Comparison of ENCODE assay signal across 17 mouse cellular contexts in genomic region chr5:96948856-96949527, GRCm38 (mm10). TPM values are rescaled to one million over a fixed set of nuclear protein-coding genes. Genes with fewer than 3 reads are reported as not detected.
DNase-seq lines count a peak whose midpoint lies in the region; ATAC-seq lines count a peak whose summit lies in the region.
"Had no signal": no experiment of that assay in that cellular context is flagged by ENCODE, and none has a peak within 500 bp of the region (broad histone marks: within the 10 kb centered on the region; RNA-seq: fewer than 3 reads in every experiment).

No protein-coding gene starts in this region.

- no peak overlapping the region for H3K4me2 ChIP-seq in liver, embryonic 12.5 days
- no peak overlapping the region for H3K4me2 ChIP-seq in liver, embryonic 11.5 days
- H3K4me2 ChIP-seq: embryonic facial prominence, embryonic 13.5 days; forebrain, embryonic 12.5 days; intestine, embryonic 15.5 days had no signal

- H3K9ac ChIP-seq in liver, embryonic 12.5 days: peak overlapping the region; percentile 77; the same call in 1 of the 2 replicates
- H3K9ac ChIP-seq in liver, embryonic 11.5 days (ENCODE audit: low read depth, low read length): no peak overlapping the region
- H3K9ac ChIP-seq: embryonic facial prominence, embryonic 13.5 days; forebrain, embryonic 12.5 days; intestine, embryonic 15.5 days had no signal

- H3K27ac ChIP-seq in liver, embryonic 12.5 days: peak overlapping the region; percentile 100
- H3K27ac ChIP-seq in liver, embryonic 11.5 days (ENCODE audit: low read depth, low read length): no peak overlapping the region
- H3K27ac ChIP-seq: embryonic facial prominence, embryonic 13.5 days; forebrain, embryonic 12.5 days; intestine, embryonic 15.5 days; kidney, postnatal 0 days; stomach, postnatal 0 days had no signal

- 70% methylated on average over 13 of the region's 13 CpGs for WGBS in liver, embryonic 12.5 days (ENCODE audit: insufficient replicate concordance)
- WGBS in liver, embryonic 11.5 days: 76% methylated on average over 13 of the region's 13 CpGs

- H3K27me3 ChIP-seq in liver, embryonic 12.5 days (replicated peaks): no peaks in the 10 kb centered on the region
- no peaks in the 10 kb centered on the region for H3K27me3 ChIP-seq in liver, embryonic 11.5 days (replicated peaks; ENCODE audit: control insufficient read depth, insufficient read depth, low read length)
- H3K27me3 ChIP-seq: embryonic facial prominence, embryonic 13.5 days; forebrain, embryonic 12.5 days; intestine, embryonic 15.5 days; megakaryocyte, embryonic 14.5 days had no signal

- H3K4me3 ChIP-seq in liver, embryonic 12.5 days: no peak overlapping the region
- no peak overlapping the region for H3K4me3 ChIP-seq in liver, embryonic 11.5 days (ENCODE audit: low read depth, low read length)
- H3K4me3 ChIP-seq: embryonic facial prominence, embryonic 13.5 days; forebrain, embryonic 12.5 days; intestine, embryonic 15.5 days had no signal

- H3K4me1 ChIP-seq in liver, embryonic 12.5 days: peaks cover 59% of the 10 kb centered on the region
- peaks cover 29% of the 10 kb centered on the region for H3K4me1 ChIP-seq in liver, embryonic 11.5 days (replicated peaks; ENCODE audit: control insufficient read depth, insufficient read depth, low read length)
- H3K4me1 ChIP-seq: embryonic facial prominence, embryonic 13.5 days; intestine, embryonic 15.5 days had no signal

- ATAC-seq in liver, embryonic 12.5 days: no peak
- ATAC-seq in liver, embryonic 11.5 days (replicated peaks; ENCODE audit: low FRiP score): no peak
- ATAC-seq in megakaryocyte progenitor cell, adult 5-6 weeks (replicated peaks; ENCODE audit: poor library complexity): 0 out of 2 replicates have a peak, but pooled peaks have one; percentile 20
- ATAC-seq: intestine, embryonic 15.5 days had no signal

- no peak for DNase-seq in liver, embryonic 11.5 days (ENCODE audit: low spot score)
- peak; percentile 52 for DNase-seq in CD4-positive, CD25-positive, alpha-beta regulatory T cell, adult 2 months (ENCODE audit: low read depth, low spot score)
- DNase-seq in R1 (ENCODE audit: low read depth, low spot score): peak; percentile 13
- DNase-seq in ovary, postnatal 10 days (ENCODE audit: low spot score): no peak
- DNase-seq in cerebellum, postnatal 4 days (ENCODE audit: low spot score in 2 of 2): no peak
- DNase-seq: adrenal gland, postnatal 25 days; cerebellum, postnatal 14 days; right cerebral cortex, postnatal 25 days; thymus, postnatal 25 days had no signal

- H3K9me3 ChIP-seq in liver, embryonic 12.5 days (replicated peaks): no peaks in the 10 kb centered on the region
- no peaks in the 10 kb centered on the region for H3K9me3 ChIP-seq in liver, embryonic 11.5 days (ENCODE audit: control insufficient read depth, low read length)
- H3K9me3 ChIP-seq: embryonic facial prominence, embryonic 13.5 days; forebrain, embryonic 12.5 days; intestine, embryonic 15.5 days; megakaryocyte, embryonic 14.5 days had no signal

- H3K36me3 ChIP-seq in liver, embryonic 12.5 days: no peaks in the 10 kb centered on the region
- H3K36me3 ChIP-seq in liver, embryonic 11.5 days (ENCODE audit: control insufficient read depth, insufficient read depth, low read length): no peaks in the 10 kb centered on the region
- H3K36me3 ChIP-seq: embryonic facial prominence, embryonic 13.5 days; forebrain, embryonic 12.5 days; intestine, embryonic 15.5 days had no signal

RNA-seq across cellular contexts. Expression of gene Bmp2k, which starts 48.5 kb away (rescaled TPM):
- polyA plus RNA-seq in liver, embryonic 12.5 days (2016; fragmentation: Nextera tagmentation; extraction: Ambion mirVana): 57.2 and 59.8 TPM in 2 replicates
- polyA plus RNA-seq in liver, embryonic 11.5 days (2014; fragmentation: Nextera tagmentation; extraction: Ambion mirVana): 31.1 and 34.5 TPM in 2 replicates
- 39.5 and 43.2 TPM in 2 replicates for total RNA-seq in megakaryocyte progenitor cell, adult 5-6 weeks (2015)
- total RNA-seq in megakaryocyte progenitor cell, adult 5-6 weeks (2017): 16.4 and 16.5 TPM in 2 replicates

Comparison
In these comparisons a context has a peak if more than half of its experiments do, and no peak if none do; other contexts are left out.
1. DNase-seq: peak in CD4-positive, CD25-positive, alpha-beta regulatory T cell, adult 2 months (single experiment) and R1 (single experiment); none in liver, embryonic 11.5 days (single experiment), ovary, postnatal 10 days (single experiment) and cerebellum, postnatal 4 days (0 of 2).